Mouse (Mus musculus): ENCODE results near the gene Capn11.

Capn11 gene

DNA sequence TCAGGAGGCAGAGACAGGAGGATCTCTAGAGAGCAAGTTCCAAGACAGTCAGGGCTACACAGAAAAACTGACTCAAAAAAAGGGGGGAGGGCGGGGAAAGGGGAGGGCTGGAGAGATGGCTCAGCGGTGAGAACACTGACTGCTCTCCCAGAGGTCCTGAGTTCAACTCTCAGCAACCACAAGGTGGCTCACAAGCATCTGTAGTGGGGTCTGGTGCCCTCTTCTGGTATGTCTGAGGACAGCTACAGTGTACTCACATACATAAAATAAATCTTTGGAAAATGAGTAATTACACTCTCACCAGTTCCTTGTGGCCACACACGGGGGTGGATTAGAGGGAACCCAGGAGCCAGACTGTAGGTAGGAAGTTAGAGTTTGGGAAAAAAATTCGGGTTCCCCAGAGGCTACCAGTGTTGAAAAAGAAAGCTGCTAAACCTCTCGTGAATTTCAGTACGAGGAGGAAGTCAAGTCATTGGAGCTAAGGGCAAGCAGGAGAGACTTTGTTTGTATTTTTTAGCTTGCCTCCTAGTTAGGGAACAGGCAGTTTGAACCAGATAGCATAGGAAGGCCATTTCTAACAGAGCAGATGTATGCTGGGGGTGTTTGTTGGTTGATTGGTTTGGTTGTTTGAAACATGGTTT is 76.3 kb downstream of the Capn11 start:
- DNase-seq (ENCODE audit: low spot score in 2 of 2): no peak

DNA sequence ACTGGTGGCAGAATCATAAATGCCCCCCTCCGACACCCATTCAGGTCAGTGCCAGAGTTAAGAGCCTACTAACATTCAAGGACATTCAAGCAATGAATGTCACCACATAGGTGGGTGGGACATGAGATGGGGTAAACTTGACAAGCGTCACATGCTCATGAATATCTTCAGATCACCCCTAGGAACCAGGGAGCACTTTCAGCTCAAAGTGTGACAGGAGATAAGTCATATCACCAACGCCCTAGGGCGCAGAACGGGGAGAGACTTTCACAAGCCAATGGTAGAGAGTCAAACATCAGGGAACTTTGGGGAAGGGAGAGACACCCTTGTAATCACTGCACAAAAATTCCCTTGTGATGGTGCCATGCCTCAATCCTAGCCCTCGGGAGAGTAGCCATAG is 76.9 kb downstream of the Capn11 start:
- DNase-seq (ENCODE audit: low spot score in 2 of 2): no peak

DNA sequence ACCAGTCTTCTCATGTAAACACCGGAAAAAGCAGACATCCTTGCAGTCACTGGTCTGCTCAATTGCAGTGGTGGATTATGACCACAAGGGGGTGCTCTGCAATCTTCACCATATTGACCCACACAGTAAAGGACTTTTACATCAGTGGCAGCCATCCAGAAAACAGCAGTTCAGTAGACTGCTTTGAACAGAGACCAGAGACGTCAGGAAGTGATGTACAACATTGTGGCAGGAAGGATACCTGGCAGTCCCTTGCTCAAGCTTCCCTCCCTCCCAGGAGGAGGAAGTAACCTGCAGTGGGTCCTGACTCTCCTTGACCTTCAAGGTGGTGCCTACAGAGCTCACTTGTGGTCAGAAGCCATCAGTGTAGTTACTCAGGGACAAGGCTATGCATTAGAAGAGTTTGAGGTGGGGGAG is 77.5 kb downstream of the Capn11 start:
- DNase-seq (ENCODE audit: low spot score in 2 of 2): peak in 1 of 2 experiments; percentile 65

DNA sequence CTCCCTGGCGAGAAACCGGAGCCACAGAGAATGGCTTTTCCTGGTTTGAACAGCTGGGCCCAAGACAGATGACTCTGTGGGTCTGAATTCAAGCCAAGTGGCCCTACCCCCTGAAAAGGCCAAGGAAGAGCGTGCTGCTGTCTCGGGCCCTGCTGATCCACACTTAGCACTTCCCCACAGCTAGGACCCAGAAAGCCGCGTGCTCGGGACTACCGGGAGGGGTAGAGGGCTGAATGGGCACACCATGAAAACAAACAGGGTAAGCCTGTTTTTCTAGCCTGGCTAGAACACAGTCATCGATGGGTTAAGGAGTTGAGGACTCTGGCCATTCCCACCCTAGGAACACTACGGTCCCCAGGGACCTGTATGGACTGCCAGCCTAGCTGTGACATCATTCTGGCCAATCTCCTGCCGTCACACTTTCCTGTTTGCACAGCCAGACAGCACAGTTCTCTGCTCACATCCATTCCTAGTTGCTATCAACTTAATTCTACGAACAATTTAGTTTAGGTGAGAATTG is 78.1 kb downstream of the Capn11 start:
- DNase-seq (ENCODE audit: low spot score in 2 of 2): no peak
